Mouse (Mus musculus): ENCODE data around the gene Cactin. TPM values are rescaled to one million over a fixed set of nuclear protein-coding genes. Genes with fewer than 3 reads are reported as not detected.
A peak's percentile ranks its signal among the peaks of the same experiment; 100 is the strongest.

Gene Cactin
- total RNA-seq, 2 experiments from 2014 or later: 10.5 to 24.7 TPM

DNA sequence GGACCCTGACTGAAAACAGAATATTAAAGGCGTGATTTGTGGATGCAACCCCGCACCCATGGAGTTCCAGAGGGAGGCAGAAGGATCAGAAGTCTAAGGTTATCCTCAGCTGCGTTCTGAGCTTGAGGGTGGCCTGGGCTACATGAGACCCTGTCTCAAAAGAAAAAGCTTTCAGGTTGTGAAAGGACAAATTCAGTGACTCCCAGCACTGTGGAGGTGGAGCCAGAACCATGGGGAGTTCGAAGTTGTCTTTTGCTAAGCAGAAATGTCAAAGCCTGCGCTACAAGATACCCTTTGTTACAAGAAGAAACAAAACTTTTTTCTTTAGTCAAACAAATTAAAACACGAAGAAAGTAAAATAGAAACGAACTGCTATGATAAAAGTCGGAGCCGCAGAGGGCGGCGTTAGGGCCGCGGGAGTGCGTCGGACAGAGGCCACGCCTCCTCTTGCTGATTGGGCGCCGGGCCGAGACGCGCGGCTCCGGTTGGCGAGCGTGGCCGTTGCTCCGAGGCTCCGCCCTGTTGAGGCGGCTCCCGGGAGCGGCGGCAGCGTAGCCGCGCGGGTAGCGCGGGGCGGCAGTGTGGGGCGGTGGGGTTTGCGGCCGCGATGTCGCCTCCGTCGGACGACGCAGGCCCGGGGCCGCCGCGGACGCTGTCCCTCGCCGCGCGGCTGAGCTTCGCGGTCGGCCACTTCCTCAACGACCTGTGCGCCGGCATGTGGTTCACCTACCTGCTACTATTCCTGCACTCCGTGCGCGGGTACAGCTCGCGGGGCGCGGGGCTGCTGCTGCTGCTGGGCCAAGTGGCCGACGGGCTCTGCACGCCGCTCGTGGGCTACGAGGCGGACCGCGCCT lies 36.3 kb downstream of the Cactin start, which contains the start of gene Mfsd12:
TSS of gene Mfsd12 (plus strand) at position 501 of the 854 bp plus-strand sequence.
- peak; percentile 86 for ATAC-seq (replicated peaks; ENCODE audit: low FRiP score, poor library complexity, severe bottlenecking)

DNA sequence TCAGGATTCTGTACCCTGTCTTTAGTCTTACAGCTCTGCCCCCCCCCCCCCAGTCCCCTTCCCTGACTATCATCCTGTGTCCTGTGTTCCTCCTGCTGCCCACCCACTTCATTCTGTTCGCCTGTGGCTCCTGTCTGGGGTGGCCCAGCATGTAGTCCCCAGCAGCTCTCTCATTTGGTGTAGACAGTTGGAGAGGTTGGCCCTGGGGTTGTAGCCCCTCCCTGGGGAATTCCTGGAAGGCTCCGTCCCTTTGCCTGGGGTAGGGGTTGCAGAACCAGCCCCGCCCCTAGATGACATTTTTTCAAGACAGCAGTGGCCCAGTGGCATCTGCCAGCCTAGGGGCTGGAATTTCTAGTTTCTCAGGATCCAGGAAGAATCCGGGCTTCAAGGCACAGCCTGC lies 37.3 kb downstream of the Cactin start:
- no peak for ATAC-seq (replicated peaks; ENCODE audit: low FRiP score, poor library complexity, severe bottlenecking)

DNA sequence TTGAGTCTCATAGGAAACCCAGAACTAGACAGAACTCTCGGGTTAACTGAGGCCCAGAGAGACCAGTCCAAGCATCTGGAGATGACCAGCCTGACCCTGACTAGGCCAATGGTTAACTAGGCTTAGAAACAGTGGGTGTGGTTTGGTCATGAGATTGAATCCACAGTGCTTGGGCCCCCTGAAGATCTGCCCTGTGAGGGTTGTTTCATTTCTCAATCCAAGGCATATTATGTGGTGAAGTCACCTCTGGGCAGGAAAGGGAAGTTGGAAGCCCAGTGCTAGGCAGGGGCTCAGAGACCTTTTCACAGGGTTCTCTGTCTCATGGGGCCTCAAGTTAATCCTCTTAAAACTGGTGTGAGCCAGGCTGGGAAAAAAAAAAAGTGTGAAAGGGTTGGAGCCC lies 37.9 kb downstream of the Cactin start:
- no peak for ATAC-seq (replicated peaks; ENCODE audit: low FRiP score, poor library complexity, severe bottlenecking)

DNA sequence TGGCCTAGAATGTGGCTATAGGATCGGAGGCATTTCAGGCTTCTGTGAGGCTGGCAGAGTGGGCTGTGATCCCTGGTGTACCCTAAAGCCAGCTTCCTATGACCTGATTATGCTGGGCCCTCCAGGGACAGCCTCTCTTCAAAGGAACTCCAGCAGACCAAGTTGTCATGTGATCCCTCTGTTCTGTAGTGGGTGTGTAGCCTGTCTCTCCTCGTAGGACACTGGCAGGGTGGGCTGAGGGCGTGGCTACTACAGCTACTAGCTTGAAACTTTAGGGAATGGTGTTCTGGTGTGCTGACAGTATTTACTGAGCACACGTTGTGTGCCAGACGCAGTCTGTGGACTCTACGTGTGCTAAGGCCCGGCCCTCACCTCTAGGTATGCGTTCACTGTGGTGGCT lies 39.8 kb downstream of the Cactin start:
- ATAC-seq (replicated peaks; ENCODE audit: low FRiP score, poor library complexity, severe bottlenecking): no peak

DNA sequence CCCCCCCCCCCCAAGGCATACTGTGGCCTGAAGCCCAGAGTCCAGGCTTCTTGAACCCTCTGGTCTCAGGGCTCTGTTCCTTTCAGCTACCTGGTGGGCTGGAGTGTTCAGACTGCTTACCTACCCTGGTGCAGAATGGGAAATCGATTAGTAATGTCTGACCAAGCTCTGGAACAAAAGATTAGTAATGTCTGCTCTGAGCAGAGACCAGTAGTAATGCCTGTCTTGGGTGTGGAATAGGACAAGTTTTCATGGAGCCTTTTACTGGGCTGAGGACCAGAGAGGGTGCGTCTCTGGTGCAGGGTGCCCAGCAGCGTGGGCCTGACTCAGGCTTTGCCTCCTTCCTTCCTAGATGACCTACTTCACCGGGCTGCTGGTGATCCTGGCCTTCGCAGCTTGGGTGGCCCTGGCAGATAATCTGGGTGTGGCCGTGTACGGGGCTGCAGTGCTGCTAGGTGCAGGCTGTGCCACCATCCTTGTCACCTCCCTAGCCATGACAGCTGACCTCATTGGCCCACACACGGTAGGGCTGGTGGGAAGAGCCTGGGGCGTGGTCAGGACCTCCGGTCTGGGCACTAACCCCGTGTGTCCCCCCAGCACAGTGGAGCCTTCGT lies 41.5 kb downstream of the Cactin start:
- ATAC-seq (replicated peaks; ENCODE audit: low FRiP score, poor library complexity, severe bottlenecking): peak; percentile 66

DNA sequence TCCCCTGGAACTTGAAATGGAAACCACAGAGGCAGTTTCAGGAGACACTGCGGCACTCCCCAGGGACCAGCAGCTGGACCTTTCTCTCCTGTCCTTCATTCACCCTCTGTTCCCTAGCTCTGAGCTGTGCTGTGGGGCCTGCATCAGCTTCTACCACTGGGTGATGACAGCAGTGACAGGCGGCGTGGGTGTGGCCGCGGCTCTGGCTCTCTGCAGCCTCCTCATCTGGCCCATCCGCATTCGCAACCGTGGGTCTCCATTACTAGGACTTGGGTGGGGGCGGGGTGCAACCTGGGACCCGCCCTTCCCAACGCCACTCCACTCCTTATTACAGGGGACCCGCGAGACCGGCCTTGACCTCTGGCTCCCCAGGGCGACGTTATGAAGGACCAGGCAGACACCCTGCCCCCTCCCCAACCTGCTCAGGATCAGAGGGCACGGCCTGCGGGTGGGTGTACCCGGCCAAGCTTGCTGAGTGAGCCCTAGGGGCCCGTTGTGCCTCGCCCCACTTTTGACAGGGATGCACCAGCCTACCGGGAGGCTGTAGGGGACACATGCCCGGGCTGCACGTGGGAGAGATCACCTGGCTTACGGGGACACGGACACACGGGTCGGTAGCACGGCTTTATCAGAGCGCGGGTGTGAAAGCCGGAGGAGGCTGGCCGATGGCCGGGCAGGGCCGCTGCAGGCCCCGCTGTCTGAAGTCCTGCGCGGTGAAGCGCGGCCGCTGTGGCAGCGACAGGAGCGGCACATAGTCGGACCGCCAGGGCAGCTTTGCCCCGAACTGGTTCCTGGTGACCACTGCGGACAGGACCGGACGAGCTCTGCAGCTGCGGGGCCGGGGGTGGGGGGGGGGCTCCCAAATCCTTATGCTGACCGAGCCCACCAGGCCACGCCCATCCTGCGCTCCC lies 42.8 kb downstream of the Cactin start:
- ATAC-seq (replicated peaks; ENCODE audit: low FRiP score, poor library complexity, severe bottlenecking): no peak

DNA sequence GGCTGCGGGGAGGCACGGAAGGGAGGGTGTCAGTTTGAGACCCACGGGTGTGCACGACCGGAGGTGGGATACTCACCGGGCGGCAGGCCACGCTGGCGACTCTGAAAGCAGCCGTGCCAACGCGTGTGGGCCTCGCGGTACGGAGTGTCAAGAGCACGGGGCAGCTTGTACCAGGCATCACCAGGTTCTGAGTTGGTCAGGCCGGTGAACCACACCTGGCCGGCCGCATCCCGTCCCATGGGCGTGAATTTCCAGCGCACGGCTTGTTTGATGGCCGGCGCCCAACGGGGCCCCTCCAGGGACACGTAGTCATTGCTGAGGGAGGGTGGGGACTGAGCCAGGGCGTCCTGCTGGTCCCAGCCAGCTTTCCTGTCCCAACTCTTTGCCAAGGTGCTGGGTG lies 43.8 kb downstream of the Cactin start:
- 0 out of 2 replicates have a peak, but pooled peaks have one; percentile 0 for ATAC-seq (replicated peaks; ENCODE audit: low FRiP score, poor library complexity, severe bottlenecking)

DNA sequence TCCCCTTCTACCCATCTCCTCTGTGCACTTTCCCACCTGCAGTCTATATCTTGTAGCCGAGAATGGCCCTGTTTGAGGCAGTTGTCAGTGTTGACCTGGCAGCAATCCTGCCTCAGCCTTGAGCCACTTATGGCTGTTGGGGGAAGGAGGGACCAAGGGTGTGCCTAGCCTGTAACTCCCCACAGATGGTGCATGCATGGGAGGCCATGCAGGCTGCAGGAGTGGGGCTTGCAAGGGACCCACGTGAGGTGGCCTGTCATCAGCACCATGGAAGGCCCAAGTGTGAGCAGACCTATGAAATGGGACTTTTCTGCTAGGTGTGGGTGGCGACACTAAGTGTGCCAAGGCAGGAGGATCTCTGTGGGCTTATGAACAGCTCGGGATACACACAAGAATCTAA lies 44.2 kb downstream of the Cactin start:
- ATAC-seq (replicated peaks; ENCODE audit: low FRiP score, poor library complexity, severe bottlenecking): peak; percentile 9

DNA sequence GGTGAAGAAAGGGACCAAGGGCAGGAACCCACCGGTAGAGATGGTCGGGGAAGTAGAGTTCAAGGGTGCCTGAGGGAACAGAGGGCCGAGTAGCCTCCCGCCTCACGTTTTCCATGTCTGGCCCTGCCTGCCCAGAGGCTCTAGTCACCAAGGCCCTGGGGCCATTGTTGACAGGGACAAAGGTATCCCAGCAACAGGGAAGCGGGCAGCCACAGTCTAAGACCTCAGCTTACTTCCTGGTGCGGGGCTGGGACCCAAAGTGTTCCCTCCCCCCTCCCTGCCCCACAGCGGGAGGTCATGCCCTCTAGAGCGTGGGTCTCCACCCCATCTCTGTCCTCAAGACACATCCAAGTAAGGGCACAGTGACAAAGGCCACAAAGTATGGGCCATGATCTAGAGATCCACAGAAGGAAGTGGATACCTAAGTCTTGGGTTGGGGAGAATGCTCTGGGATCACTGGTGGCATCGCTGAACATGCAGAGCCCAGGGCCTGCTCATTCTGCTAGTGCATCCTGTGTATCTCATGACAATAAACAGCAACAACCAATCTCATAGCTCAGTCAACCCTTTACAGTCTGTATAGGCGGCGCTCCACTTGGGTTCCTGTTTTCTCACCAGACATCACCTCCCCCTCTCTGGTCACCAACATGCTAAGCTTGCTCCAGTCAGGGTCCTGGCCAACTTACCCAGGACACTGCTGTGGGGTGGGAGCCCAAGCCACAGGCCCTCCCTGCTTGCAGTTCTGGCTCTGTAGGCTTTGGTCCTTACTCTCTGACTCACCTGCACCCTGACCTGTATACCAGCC lies 45.0 kb downstream of the Cactin start, which contains the start of gene 4930404N11Rik:
TSS of gene 4930404N11Rik (minus strand) at position 145 of the 805 bp plus-strand sequence.
- ATAC-seq (replicated peaks; ENCODE audit: low FRiP score, poor library complexity, severe bottlenecking): peak; percentile 3

DNA sequence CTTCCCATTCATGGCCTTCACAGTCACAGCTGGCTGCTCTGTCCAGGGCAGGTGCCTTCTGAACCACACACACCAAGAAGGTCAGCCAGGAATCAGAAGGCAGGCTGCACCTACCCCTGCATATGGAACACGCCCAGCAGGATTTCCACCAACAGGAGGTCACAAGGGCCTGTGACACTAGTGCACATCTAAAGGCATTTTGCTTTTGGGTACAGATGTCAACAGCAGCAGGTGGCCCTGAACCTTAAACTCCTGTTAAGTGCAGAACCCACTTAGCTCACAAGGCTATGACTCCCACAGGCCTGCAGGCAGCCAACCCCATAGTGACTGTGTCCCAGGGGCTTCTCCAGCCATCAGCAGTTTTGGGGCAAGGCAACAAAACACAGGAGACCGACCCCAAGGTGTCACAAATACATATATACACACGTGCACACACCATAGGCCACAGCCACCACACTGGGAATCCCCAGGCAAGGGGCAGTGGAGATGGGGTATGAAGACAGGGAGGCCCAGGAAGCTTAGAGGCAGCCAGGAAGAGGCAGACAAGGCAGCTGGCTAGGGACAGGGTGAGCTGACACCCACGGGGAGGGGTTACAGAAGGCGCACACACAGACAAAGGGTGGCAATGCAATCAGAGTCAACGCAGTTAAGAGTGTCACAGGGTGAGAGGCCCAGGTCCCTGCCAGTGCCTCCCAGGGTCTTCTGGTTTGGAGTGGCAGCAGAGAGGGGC lies 45.7 kb downstream of the Cactin start:
- ATAC-seq (replicated peaks; ENCODE audit: low FRiP score, poor library complexity, severe bottlenecking): 0 out of 2 replicates have a peak, but pooled peaks have one; percentile 0

DNA sequence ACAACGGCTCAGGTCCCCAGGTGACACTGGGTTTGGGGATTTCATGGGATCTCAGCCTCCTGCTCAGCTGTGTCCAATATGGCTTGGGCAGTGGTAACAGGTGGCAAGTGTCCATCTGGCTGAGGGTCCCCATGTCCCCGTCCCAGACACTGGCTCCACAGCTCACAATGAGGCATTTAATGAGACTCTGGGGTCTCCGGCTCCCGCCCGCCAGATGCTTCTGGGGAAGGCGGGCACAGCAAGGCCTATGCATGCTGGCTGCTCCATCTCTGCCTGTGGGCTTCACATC lies 46.2 kb downstream of the Cactin start:
- no peak for ATAC-seq (replicated peaks; ENCODE audit: low FRiP score, poor library complexity, severe bottlenecking)

DNA sequence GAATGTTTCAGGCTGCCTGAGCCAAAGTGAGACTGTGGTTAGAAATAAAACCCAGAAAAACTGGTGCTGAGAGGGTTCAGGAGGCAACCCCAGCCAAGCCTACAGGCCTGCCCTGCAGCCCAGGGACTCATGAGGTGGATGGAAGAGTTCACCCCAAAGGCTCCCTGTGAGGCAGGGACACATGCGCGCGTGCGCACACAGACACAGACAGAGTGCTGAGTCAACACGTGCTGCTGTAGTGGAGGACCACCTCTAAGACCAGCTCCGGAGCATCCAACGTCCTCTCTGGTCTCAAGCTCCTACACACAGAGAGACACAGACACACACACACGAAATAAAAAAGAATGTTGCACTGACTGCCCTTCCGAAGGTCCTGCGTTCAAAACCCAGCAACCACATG lies 54.4 kb downstream of the Cactin start:
- ATAC-seq (replicated peaks; ENCODE audit: low FRiP score, poor library complexity, severe bottlenecking): no peak

Other genes with a start within 250 kb of the Cactin start
Only the 30 nearest of the 32 such genes appear.
- gene Creb3l3, start 222.2 kb upstream of the Cactin start, total RNA-seq (2015; ENCODE audit: low replicate concordance): not detected in 2 replicates
- gene Creb3l3, start 222.2 kb upstream of the Cactin start, total RNA-seq (2017; ENCODE audit: low replicate concordance): not detected in 2 replicates
- 36.4 and 39.4 TPM in 2 replicates for gene Map2k2, start 215.2 kb upstream of the Cactin start, total RNA-seq (2015; ENCODE audit: low replicate concordance)
- gene Map2k2, start 215.2 kb upstream of the Cactin start, total RNA-seq (2017; ENCODE audit: low replicate concordance): 54.0 and 71.5 TPM in 2 replicates
- gene Zbtb7a, start 185.9 kb upstream of the Cactin start, total RNA-seq (2015; ENCODE audit: low replicate concordance): 31.7 and 33.1 TPM in 2 replicates
- 23.1 and 33.2 TPM in 2 replicates for gene Zbtb7a, start 185.9 kb upstream of the Cactin start, total RNA-seq (2017; ENCODE audit: low replicate concordance)
- 24.1 and 27.2 TPM in 2 replicates for gene Pias4, start 153.2 kb upstream of the Cactin start, total RNA-seq (2015; ENCODE audit: low replicate concordance)
- 15.3 and 46.0 TPM in 2 replicates for gene Pias4, start 153.2 kb upstream of the Cactin start, total RNA-seq (2017; ENCODE audit: low replicate concordance)
- 267 and 296 TPM in 2 replicates for gene Eef2, start 144.5 kb upstream of the Cactin start, total RNA-seq (2015; ENCODE audit: low replicate concordance)
- 399 and 622 TPM in 2 replicates for gene Eef2, start 144.5 kb upstream of the Cactin start, total RNA-seq (2017; ENCODE audit: low replicate concordance)
- gene Dapk3, start 138.1 kb upstream of the Cactin start, total RNA-seq (2015; ENCODE audit: low replicate concordance): 5.0 and 5.4 TPM in 2 replicates
- 6.4 and 9.4 TPM in 2 replicates for gene Dapk3, start 138.1 kb upstream of the Cactin start, total RNA-seq (2017; ENCODE audit: low replicate concordance)
- gene 4930442H23Rik, start 137.3 kb upstream of the Cactin start, total RNA-seq (2015; ENCODE audit: low replicate concordance): not detected in 2 replicates
- not detected in 2 replicates for gene 4930442H23Rik, start 137.3 kb upstream of the Cactin start, total RNA-seq (2017; ENCODE audit: low replicate concordance)
- not detected in 2 replicates for gene Nmrk2, start 119.1 kb upstream of the Cactin start, total RNA-seq (2015; ENCODE audit: low replicate concordance)
- not detected in 2 replicates for gene Nmrk2, start 119.1 kb upstream of the Cactin start, total RNA-seq (2017; ENCODE audit: low replicate concordance)
- not detected in 2 replicates for gene Atcay, start 90.3 kb upstream of the Cactin start, total RNA-seq (2015; ENCODE audit: low replicate concordance)
- 8.3 TPM in 1 of 2 replicates, not detected in the other for gene Atcay, start 90.3 kb upstream of the Cactin start, total RNA-seq (2017; ENCODE audit: low replicate concordance)
- not detected in 2 replicates for gene Zfr2, start 87.9 kb upstream of the Cactin start, total RNA-seq (2015; ENCODE audit: low replicate concordance)
- gene Zfr2, start 87.9 kb upstream of the Cactin start, total RNA-seq (2017; ENCODE audit: low replicate concordance): not detected in 2 replicates
- 1.7 and 2.2 TPM in 2 replicates for gene Matk, start 68.2 kb upstream of the Cactin start, total RNA-seq (2015; ENCODE audit: low replicate concordance)
- gene Matk, start 68.2 kb upstream of the Cactin start, total RNA-seq (2017; ENCODE audit: low replicate concordance): 1.5 and 1.7 TPM in 2 replicates
- 35.2 and 37.5 TPM in 2 replicates for gene Mrpl54, start 54.2 kb upstream of the Cactin start, total RNA-seq (2015; ENCODE audit: low replicate concordance)
- gene Mrpl54, start 54.2 kb upstream of the Cactin start, total RNA-seq (2017; ENCODE audit: low replicate concordance): 20.0 and 23.0 TPM in 2 replicates
- not detected in 2 replicates for gene Apba3, start 54.1 kb upstream of the Cactin start, total RNA-seq (2015; ENCODE audit: low replicate concordance)
- gene Apba3, start 54.1 kb upstream of the Cactin start, total RNA-seq (2017; ENCODE audit: low replicate concordance): 14.0 TPM in 1 of 2 replicates, not detected in the other
- gene Tjp3, start 29.5 kb upstream of the Cactin start, total RNA-seq (2015; ENCODE audit: low replicate concordance): 3.2 TPM in 1 of 2 replicates, not detected in the other
- gene Tjp3, start 29.5 kb upstream of the Cactin start, total RNA-seq (2017; ENCODE audit: low replicate concordance): 0.23 TPM in 1 of 2 replicates, not detected in the other
- gene Pip5k1c, start 28.1 kb upstream of the Cactin start, total RNA-seq (2015; ENCODE audit: low replicate concordance): 13.0 and 15.1 TPM in 2 replicates
- gene Pip5k1c, start 28.1 kb upstream of the Cactin start, total RNA-seq (2017; ENCODE audit: low replicate concordance): 9.9 and 14.7 TPM in 2 replicates
- gene Tbxa2r, start 7.6 kb downstream of the Cactin start, total RNA-seq (2015; ENCODE audit: low replicate concordance): not detected in 2 replicates
- gene Tbxa2r, start 7.6 kb downstream of the Cactin start, total RNA-seq (2017; ENCODE audit: low replicate concordance): 0.90 TPM in 1 of 2 replicates, not detected in the other
- not detected in 2 replicates for gene Gipc3, start 22.2 kb downstream of the Cactin start, total RNA-seq (2015; ENCODE audit: low replicate concordance)
- gene Gipc3, start 22.2 kb downstream of the Cactin start, total RNA-seq (2017; ENCODE audit: low replicate concordance): not detected in 2 replicates
- 49.9 and 58.7 TPM in 2 replicates for gene Hmg20b, start 29.4 kb downstream of the Cactin start, total RNA-seq (2015; ENCODE audit: low replicate concordance)
- 18.1 and 24.4 TPM in 2 replicates for gene Hmg20b, start 29.4 kb downstream of the Cactin start, total RNA-seq (2017; ENCODE audit: low replicate concordance)
- 15.9 and 18.7 TPM in 2 replicates for gene Mfsd12, start 36.4 kb downstream of the Cactin start, total RNA-seq (2015; ENCODE audit: low replicate concordance)
- 29.7 and 33.0 TPM in 2 replicates for gene Mfsd12, start 36.4 kb downstream of the Cactin start, total RNA-seq (2017; ENCODE audit: low replicate concordance)
- 5.4 and 15.1 TPM in 2 replicates for gene 4930404N11Rik, start 44.7 kb downstream of the Cactin start, total RNA-seq (2015; ENCODE audit: low replicate concordance)
- gene 4930404N11Rik, start 44.7 kb downstream of the Cactin start, total RNA-seq (2017; ENCODE audit: low replicate concordance): 12.3 and 14.8 TPM in 2 replicates
- 235 and 246 TPM in 2 replicates for gene Fzr1, start 57.4 kb downstream of the Cactin start, total RNA-seq (2015; ENCODE audit: low replicate concordance)
- gene Fzr1, start 57.4 kb downstream of the Cactin start, total RNA-seq (2017; ENCODE audit: low replicate concordance): 247 and 266 TPM in 2 replicates
- 8.8 TPM in 1 of 2 replicates, not detected in the other for gene Dohh, start 63.3 kb downstream of the Cactin start, total RNA-seq (2015; ENCODE audit: low replicate concordance)
- 4.0 and 17.2 TPM in 2 replicates for gene Dohh, start 63.3 kb downstream of the Cactin start, total RNA-seq (2017; ENCODE audit: low replicate concordance)
- gene Gm48551, start 63.4 kb downstream of the Cactin start, total RNA-seq (2015; ENCODE audit: low replicate concordance): 2.1 and 4.3 TPM in 2 replicates
- gene Gm48551, start 63.4 kb downstream of the Cactin start, total RNA-seq (2017; ENCODE audit: low replicate concordance): not detected in 2 replicates
- gene Gm48552, start 67.9 kb downstream of the Cactin start, total RNA-seq (2015; ENCODE audit: low replicate concordance): not detected in 2 replicates
- gene Gm48552, start 67.9 kb downstream of the Cactin start, total RNA-seq (2017; ENCODE audit: low replicate concordance): not detected in 2 replicates
- 5.4 and 7.5 TPM in 2 replicates for gene Smim24, start 71.9 kb downstream of the Cactin start, total RNA-seq (2015; ENCODE audit: low replicate concordance)
- 4.2 TPM in 1 of 2 replicates, not detected in the other for gene Smim24, start 71.9 kb downstream of the Cactin start, total RNA-seq (2017; ENCODE audit: low replicate concordance)
- gene Nfic, start 134.5 kb downstream of the Cactin start, total RNA-seq (2015; ENCODE audit: low replicate concordance): 10.1 and 15.1 TPM in 2 replicates
- 0.45 and 0.90 TPM in 2 replicates for gene Nfic, start 134.5 kb downstream of the Cactin start, total RNA-seq (2017; ENCODE audit: low replicate concordance)
- gene Celf5, start 161.6 kb downstream of the Cactin start, total RNA-seq (2015; ENCODE audit: low replicate concordance): not detected in 2 replicates
- not detected in 2 replicates for gene Celf5, start 161.6 kb downstream of the Cactin start, total RNA-seq (2017; ENCODE audit: low replicate concordance)
- 8.6 and 37.7 TPM in 2 replicates for gene Ncln, start 175.3 kb downstream of the Cactin start, total RNA-seq (2015; ENCODE audit: low replicate concordance)
- gene Ncln, start 175.3 kb downstream of the Cactin start, total RNA-seq (2017; ENCODE audit: low replicate concordance): 8.7 and 27.1 TPM in 2 replicates
- gene S1pr4, start 179.0 kb downstream of the Cactin start, total RNA-seq (2015; ENCODE audit: low replicate concordance): 2.2 and 5.4 TPM in 2 replicates
- 2.3 and 3.7 TPM in 2 replicates for gene S1pr4, start 179.0 kb downstream of the Cactin start, total RNA-seq (2017; ENCODE audit: low replicate concordance)
- gene Gna15, start 203.1 kb downstream of the Cactin start, total RNA-seq (2015; ENCODE audit: low replicate concordance): 1.4 TPM in 1 of 2 replicates, not detected in the other
- gene Gna15, start 203.1 kb downstream of the Cactin start, total RNA-seq (2017; ENCODE audit: low replicate concordance): 2.6 and 4.9 TPM in 2 replicates

All from erythroid progenitor cell, adult 5-6 weeks (primary cell).